Mouse (Mus musculus) thymus, postnatal 14 days (tissue): Measurements from ENCODE around the gene Gm11114.

Experiments used
- DNase-seq: peaks from one replicate; pipeline ENCODE4 v3.0.0; 2021

The Gm11114 gene

DNA sequence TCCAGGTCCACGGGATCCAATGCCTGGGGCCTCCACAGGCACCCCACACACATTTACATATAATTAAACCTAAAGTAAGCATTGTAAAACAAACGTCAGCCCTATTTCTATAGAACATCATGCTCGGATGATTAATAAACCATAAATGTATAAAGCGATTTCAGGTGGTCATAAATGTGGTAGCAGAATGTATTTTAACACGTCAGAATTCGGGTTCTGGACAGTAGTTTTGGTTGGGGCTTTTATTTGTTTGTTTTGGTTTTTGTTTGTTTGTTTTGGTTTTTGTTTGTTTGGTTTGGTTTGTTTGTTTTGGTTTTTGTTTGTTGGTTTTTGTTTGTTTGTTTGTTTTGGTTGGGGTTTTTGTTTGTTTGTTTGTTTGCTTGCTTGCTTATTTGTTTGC lies at the start of gene Gm11114:
Gm11114 (plus strand) TSS at position 301 of the 400 bp plus-strand sequence.
- no peak for DNase-seq

DNA sequence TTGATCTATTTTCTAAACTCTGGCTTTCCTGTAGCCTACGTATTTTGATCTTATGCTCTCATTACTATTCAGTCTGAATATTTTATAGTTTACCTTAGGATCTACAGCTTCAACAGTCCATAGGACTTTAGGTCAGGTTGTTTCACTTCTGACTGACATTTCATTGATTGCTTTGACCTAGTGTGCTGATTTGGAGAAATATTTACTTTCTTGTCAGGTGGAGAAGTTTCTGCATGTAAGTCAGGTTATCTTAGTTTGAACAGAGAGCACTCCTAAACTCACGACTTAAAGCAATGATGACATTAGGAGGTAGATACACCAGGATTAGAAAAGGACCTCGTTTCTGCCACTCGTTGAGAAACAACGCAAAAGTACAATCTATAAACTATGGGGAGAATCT lies 45.7 kb upstream of the Gm11114 start:
- DNase-seq, result no peak

GRCm38 (mm10) chr9:85274114-85274513 lies 38.5 kb upstream of the Gm11114 start:
- DNase-seq, result no peak

- DNase-seq, result no peak
These were observed 9.7 kb upstream of the Gm11114 start for GRCm38 (mm10) chr9:85302849-85303248.

DNA sequence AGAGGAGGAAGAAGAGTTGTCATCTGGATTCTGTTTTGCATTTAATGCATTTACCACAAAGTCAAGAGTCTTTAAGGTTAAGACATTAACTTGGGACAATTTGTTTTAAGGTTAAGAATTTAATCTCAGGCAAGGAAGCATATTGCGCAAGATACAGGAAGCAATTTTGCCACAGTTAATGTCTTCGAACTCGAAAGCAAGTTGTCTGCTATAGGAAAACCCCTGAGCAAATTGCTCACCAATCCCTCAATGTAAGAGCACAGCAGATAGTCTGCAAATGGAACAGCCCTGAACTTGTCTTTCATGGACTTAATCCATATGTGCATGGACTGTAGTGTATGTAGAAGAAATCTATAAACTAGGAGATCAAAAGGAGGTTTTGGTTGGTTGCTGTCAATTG lies 9.2 kb upstream of the Gm11114 start:
- DNase-seq, result no peak

GRCm38 (mm10) chr9:85316122-85316521 lies 3.5 kb downstream of the Gm11114 start:
- DNase-seq, result no peak

- no peak for DNase-seq
These were observed 7.8 kb downstream of the Gm11114 start for GRCm38 (mm10) chr9:85320167-85320951.

DNA sequence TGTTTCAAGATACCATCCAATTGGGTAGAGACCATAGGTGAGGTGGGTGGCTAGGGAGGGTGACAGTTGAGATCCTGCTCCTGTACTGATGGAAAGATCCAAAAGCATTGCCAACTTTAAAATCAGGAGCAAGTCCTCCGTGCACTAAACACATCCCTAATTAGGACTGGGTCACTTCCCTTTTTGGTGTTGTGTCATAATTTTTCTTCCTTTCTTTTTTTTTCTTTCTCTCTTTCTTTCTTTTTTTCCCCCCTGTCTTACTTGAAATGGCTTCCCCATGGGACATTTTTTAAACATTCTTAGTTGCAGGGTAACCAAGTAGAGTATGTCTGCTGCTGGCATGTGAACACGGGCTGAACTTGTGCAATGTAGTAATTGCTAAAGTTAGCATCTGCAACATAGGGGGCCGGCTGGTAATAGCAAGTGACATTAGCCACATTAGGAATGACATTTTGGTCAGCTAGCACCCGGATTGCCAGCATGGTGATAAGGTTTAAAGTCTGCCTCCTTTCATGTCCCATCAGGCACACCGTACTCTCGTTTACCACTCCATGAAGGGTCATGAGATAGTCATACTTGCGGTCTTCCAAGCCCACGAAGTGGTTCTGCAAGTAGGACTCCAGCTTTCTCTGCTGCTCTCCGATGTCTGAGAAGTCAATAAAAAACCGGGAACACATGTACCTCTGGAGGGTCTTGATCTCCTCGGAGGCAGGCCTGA lies 11.7 kb downstream of the Gm11114 start:
- DNase-seq, result no peak

DNA sequence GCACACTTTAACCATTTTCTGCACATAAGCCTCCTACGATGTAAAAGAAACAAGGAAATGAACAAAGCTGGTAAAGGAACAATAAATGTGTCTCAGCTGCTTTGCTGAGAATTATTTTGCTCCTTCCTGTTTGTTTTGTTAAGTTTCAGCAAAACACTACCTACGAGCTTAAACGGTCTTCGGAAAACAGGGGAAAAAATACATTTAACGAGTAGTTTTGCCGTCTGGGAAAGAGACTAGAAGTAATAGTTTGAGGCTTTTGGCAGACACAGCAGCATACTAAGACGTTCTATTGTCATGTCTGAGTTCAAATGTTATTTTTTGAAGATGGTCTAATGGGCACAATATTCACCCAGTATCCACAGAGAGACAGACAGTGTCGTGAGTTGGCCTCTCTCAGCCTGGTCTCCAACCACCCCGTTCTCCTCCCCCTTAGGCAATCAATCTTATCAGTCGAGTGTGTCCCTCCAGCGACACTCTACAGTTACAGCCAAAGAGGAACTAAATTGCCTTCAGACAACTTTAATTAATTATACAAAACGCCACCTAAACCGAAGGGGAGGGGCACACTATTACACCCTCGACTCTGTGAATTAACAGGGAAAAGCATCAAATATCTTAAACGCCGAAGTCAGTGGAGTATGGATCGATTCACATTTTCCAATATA lies 12.8 kb downstream of the Gm11114 start:
- DNase-seq, result no peak

GRCm38 (mm10) chr9:85326292-85327241 lies 14.0 kb downstream of the Gm11114 start:
- peak; percentile 20 for DNase-seq

- peak; percentile 73 for DNase-seq
These were observed 15.0 kb downstream of the Gm11114 start, which contains the start of gene Tent5a for GRCm38 (mm10) chr9:85327242-85328211. Tent5a (minus strand) TSS chr9:85327348.

DNA sequence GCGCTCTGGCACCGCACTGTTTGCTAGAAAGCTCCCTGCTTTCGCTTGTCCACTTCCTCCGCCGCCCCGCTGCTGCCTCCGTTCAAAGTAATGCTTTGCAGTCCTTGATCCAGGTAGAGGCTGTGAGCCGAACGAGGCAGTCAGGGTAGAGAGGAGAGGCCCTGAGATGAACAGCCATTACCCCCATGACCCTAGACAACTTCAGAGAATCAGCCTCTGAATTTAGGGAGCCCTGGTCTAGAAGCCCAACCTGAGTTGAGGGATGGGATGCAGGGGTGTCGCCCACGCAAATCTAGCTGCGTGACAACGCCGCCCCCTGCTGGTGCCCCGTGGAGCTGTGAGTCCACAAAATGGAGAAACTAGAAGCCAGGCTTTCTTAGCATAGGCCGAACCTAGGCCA lies 15.7 kb downstream of the Gm11114 start:
- peak; percentile 88 for DNase-seq

DNA sequence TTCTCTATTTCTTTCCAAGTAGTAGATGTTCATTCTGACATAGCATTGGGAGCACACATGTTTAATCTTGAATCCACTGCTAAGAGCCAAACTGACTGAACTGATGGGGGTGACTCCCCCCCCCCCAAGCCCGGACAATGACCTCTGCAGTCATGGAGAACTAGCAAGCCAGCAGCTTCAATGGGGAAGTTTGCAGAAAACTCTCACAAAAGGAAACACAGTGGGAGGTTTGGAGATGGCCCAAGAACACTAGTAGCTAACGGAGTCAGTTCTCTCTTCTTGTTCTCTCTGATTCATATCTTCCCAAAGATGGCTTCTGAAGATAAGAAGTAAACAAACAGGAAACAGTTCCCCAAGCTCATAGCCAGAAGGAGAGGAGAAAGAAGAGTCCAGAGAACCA lies 18.9 kb downstream of the Gm11114 start:
- DNase-seq, result no peak

DNA sequence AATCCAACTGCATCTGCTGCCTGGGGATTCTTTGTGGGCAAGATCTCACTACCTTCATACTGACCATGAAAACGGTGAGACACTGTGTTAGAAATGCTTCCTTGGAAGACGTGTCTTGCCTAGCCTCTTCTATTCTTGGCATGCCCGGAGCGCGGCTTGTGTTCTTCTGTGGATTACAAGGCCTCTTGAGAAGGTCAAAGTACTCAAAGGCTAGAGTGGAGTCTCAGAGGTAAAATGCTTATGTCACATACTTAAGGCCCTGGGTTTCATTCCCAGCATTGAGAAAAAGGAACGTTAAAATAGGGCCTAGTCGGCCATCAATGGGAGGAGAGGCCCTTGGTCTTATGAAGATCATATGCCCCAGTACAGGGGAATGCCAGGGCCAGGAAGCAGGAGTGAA lies 23.5 kb downstream of the Gm11114 start:
- DNase-seq, result no peak

DNA sequence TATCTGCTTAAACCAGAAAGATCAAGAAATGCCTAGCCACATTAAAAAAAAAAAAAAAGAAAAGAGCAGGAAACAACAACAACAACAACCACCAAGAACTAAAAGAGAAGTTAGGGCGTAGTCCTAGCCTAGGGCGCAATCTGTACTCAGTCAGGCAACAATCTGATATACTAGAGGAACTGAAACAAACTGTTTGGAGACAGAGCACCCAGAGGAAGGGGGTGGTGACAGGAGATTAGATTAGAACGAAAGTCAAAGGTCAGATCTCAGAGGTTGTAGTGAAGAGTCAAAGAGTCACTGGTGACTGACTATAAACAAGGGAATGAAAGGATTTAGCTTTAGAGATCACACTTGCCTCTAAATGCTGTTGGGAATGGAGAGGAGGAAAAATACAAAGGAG lies 27.7 kb downstream of the Gm11114 start:
- DNase-seq, result no peak

DNA sequence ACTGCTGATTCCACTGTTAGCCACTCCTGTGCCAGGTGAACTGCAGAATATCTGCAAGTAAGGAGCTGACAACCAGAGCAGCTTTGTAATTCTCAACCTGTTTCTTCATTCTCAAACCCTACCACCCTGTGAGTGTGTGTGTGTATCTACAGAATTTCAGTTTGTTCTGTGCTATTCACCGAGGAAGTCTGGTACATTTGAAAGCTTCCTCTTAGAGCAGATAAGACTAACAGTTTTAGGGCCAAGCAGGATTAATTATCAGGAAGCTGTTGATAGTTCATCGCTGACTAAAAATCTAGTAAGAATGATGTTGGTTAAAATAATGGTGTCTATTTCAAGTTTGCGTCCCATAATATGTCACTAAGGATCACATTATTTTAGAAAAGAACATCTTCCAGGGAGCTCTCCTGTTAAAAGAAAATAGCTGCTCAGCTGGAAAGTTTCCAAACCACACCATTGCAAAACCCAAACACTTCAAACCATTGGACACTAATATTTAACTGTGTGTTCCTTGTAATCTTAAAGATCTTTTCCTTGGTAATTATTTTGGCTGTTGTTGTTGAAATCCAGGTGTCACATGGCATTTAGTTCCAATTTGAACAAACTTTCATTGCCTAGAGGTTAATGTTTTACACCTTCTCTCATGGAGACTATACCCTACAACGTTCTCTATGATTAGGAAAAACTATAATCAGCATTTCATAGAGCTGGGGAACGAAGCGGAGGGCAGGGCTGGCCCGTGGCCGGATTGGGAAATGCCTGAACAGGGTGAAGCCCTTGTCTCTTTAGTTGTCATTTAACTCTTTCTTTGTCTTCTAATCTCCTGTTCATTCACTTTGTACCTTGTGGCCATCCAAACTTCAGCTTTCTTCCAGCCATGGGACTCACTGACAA lies 30.6 kb downstream of the Gm11114 start:
- no peak for DNase-seq

DNA sequence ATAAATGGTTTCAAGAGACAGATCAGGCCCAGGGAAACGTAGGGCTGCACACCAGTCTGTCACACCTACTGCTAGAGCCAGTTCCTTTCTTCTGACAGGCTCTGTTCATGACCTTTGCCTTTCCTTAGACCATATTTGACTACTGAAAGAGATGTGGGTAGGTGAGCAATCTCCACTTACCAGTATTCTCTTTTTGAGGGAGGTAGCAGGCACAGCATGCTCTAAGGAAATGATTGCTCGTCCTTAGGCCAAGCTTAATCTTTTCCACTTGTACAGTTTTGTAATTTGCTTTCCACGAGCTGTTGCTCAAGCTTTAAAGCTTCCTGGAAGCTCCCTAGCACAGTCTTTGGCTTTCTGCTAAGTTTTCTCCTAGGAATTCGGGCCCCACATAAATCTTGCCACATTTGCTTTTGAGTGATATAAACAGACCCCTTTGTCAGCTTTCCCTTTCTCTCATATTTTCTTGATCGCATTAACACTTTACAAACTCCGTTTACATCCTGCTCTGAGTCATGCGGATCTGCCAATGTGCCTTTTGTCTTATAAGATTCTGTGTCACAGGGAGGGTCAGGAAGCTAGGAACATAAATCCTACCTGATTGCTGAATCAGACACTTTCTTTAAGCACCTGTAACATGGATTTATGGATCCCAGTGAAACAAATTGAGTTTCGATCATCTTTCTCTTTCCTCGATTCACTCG lies 35.4 kb downstream of the Gm11114 start:
- DNase-seq, result no peak

DNA sequence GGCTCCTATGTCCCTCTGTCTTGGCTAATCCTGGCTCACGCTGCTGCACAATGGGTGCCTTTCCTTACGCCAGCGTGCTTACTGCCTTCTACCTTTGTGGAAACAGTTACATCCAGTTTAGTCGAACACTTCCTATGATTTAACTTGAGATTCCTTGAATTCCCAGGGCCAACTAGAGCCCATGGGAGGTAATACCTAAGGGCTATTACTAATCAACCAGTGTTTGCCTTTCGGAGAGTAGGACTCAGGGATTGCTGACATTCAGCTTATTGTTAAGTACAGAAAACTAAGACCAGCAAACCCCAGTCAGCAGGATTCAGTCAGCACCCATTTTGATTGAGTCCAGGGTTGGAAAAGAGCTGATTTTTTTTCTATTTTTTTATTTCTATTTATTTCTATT lies 43.0 kb downstream of the Gm11114 start:
- no peak for DNase-seq

- DNase-seq, result no peak
These were observed 44.7 kb downstream of the Gm11114 start for GRCm38 (mm10) chr9:85357154-85357860.
